Mouse (Mus musculus): Measurements from ENCODE around the gene Sntg2.

The Sntg2 gene

DNA sequence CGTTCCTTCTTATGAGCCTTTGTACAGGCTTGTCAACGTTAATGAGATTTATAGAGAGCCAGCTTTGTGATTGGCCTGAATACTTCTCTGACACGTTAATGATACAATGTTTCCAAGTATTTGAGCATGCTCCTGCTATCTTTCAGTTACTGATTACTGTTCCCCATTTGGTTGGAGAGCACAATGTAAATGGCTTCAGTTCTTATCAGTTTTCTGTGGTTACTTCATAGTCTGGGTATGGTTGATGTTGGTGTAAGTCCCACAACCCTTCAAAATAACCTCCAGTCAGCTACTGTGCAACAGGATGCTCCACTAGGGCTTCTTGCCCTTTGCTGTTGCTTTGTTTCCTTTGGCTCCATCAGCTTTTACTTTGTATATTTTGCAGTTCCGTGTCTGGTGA lies 168.7 kb downstream of the Sntg2 start:
- DNase-seq (ENCODE audit: low read depth in 2 of 2, low spot score in 2 of 2) = no peak

GRCm38 (mm10) chr12:30202763-30203162 lies 170.4 kb downstream of the Sntg2 start:
- DNase-seq (ENCODE audit: low read depth in 2 of 2, low spot score in 2 of 2) = no peak

DNA sequence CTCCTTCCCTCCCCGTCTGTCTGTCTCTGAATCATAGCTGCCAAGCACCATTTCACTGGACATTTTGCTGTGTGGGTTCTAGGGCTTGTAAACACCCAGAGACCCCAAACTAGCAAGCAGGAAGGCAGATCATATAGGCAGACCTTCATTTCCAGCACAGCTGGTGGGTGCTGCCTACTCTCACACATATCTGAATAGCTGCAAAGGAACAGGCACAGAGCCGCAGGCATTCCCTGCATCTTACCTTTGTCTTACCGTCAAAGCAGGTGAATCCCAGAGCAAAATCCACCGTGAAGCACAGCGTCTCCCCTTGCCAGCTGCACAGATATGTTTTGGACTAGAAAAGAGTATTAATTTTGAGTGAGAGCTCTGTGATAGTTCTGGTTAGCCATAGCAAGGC lies 172.1 kb downstream of the Sntg2 start:
- DNase-seq (ENCODE audit: low read depth in 2 of 2, low spot score in 2 of 2) = no peak

GRCm38 (mm10) chr12:30200621-30201020 lies 172.6 kb downstream of the Sntg2 start:
- no peak for DNase-seq (ENCODE audit: low read depth in 2 of 2, low spot score in 2 of 2)

DNA sequence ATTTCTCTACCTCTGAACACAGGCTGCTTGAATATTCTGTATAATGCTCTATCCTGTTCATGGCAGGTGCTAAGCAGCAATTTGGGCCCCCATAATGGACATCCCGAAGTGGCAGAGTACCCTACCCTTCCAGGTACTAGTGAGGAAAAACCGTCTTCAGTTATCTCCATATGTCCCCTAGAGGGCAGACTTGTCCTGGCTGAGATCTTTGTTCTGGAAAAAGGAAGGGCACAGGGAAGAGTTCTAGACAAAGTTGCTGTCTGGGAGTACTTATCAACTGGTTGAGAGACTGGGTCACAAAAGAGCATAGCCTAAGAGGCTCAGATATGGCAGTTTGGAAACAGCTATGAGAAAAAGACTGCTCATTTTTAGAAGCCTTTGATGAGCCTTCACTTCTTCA lies 173.4 kb downstream of the Sntg2 start:
- no peak for DNase-seq (ENCODE audit: low read depth in 2 of 2, low spot score in 2 of 2)

GRCm38 (mm10) chr12:30198250-30198649 lies 174.9 kb downstream of the Sntg2 start:
- DNase-seq (ENCODE audit: low read depth in 2 of 2, low spot score in 2 of 2) = no peak

GRCm38 (mm10) chr12:30181721-30182120 lies 191.5 kb downstream of the Sntg2 start:
- DNase-seq (ENCODE audit: low read depth in 2 of 2, low spot score in 2 of 2) = no peak

GRCm38 (mm10) chr12:30179623-30180022 lies 193.6 kb downstream of the Sntg2 start:
- no peak for DNase-seq (ENCODE audit: low read depth in 2 of 2, low spot score in 2 of 2)

- DNase-seq (ENCODE audit: low read depth in 2 of 2, low spot score in 2 of 2) = no peak
These were observed 195.2 kb downstream of the Sntg2 start for GRCm38 (mm10) chr12:30177966-30178365.

DNA sequence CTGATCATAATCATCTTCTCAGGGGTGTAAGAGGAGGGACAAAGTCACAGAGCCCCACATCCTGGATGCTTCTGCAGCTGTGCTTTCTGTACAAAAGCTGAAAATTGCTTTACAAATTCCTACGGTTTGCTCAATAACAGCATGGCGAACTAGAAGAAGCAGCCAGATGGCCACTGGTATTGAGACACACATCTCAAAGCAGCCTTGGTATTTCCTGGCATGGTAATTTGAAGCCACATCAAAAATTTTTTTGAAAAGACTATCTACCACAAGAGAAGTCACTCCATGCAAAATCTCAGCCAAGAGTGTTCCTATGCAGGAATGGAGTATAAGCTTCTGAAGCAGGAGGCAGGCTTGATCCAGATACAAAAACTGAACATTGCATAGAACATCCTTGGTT lies 195.6 kb downstream of the Sntg2 start:
- no peak for DNase-seq (ENCODE audit: low read depth in 2 of 2, low spot score in 2 of 2)

DNA sequence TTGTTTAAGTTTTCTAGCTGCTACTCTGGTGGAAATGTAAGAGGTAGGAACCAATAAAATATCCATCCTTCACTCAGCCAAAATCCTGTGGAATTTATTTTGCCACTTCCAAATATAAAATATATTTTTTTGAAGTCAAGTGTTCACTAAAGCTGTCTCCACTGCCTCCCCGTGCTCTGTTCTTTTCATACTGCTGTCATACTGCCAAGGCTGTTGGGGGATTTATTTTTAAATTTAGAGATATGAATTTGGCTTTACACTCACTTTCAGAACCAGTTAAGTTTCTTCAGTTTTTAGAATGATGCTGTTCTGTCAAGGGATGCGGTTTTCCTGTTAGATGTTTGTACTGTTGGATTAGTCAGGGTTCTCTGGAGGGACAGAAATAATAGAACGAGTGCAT lies 204.7 kb downstream of the Sntg2 start:
- no peak for DNase-seq (ENCODE audit: low read depth in 2 of 2, low spot score in 2 of 2)

DNA sequence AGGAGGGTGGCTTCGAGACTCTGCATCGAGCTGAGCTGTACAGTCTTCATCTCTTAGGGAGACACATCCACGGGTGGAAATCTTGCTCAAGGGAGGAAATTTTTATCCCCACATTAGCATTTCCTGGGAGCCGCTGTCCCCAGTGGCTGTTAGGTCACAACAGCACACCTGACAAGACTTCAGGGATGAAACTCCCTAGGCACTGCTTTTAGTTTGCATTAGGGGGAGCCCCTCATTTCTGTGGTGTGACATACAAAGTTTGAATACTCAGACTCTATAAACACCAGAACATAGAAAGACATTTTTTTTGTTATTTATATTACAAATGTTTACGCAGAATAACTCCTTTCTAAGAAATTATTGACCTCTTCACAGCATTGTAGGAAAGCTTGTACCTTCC lies 208.6 kb downstream of the Sntg2 start:
- DNase-seq (ENCODE audit: low read depth in 2 of 2, low spot score in 2 of 2) = no peak

DNA sequence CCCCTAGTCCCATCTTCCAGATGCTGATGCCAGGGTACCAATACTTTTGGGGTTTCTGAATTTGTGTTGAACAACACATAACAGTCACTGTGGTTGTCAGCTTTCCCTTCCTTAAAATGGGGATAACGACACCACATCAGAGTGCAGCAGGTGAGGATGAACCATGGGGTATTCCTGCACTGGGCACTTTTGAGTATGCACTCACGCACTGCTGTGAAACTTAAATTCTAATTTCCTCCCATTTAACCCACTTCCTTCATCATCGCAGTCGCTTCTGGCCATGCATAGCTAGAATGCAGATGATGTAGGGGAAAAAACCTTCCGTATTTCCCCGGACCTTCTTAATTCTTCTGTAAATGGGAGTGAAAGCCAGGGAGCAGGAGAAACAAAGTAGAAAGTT lies 209.2 kb downstream of the Sntg2 start:
- DNase-seq (ENCODE audit: low read depth in 2 of 2, low spot score in 2 of 2) = no peak

GRCm38 (mm10) chr12:30161731-30162406 lies 211.3 kb downstream of the Sntg2 start:
- no peak for DNase-seq (ENCODE audit: low read depth in 2 of 2, low spot score in 2 of 2)

- DNase-seq (ENCODE audit: low read depth in 2 of 2, low spot score in 2 of 2) = no peak
These were observed 212.7 kb downstream of the Sntg2 start for GRCm38 (mm10) chr12:30160475-30160874.

- no peak for DNase-seq (ENCODE audit: low read depth in 2 of 2, low spot score in 2 of 2)
These were observed 213.4 kb downstream of the Sntg2 start for GRCm38 (mm10) chr12:30159788-30160187.

DNA sequence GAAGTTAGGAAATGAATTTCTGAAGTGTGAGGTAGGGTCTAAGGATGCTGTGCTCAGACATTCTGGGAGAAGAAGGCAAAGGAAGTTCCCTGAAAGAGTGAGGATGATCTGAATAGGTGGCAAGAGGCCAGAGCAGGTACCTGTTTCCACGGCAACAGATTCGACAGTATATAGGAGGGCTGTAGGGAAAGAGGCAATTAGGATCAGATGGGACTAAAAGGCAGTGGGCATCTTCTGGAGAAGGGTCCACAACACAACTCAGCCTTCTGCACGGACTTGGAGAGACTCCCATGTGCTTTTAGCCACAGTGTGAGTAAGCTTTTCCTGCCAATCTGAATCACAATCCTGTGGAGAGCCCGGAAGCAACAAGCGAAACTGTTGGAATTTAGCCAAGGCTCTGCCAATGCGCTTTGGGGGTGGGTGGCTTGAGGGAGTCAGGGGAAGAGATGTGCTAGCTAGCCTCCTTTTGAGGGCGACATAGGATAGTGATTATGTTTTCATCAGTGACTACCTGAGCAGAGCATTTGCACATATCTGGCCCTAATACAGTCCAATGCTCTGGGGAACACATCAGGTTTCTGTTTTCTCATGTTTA lies 219.0 kb downstream of the Sntg2 start:
- no peak for DNase-seq (ENCODE audit: low read depth in 2 of 2, low spot score in 2 of 2)

DNA sequence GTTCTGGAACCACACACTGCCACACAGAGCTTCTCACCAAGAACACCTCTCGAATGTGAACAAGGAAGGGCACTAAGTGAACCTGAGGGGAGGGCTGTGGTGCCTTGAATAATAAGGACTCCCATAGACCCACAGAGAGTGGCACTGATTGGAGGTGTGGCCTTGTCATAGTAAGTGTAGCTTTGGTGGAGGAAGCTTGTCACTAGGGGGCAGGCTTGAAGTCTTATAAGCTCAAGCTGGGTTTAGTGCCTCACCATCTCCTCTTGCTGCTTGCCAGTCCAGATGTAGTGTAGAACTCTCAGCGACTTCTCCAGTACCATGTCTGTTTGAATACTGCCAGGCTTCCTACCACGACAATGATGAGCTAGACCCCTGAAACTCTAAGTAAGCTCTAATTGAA lies 231.1 kb downstream of the Sntg2 start:
- DNase-seq (ENCODE audit: low read depth in 2 of 2, low spot score in 2 of 2) = no peak

DNA sequence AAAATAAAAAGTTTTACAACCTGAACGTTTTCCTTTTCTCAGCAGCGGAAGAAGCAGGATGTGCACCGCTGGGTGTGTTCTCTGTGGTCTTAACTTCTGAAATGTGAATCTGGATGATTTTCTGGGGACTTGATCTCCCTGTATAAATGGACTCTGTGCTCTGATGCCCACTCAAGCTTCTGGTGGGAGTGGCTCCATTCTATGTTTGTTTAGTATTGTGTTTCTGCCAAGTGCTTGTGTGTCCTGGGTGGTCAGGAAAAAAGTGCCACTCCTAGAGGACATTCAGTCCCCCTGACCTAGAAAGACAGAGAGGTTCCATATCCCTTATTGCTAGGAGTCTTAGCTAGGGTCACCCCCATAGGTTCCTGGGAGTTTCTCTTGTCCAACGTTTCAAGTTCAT lies 240.7 kb downstream of the Sntg2 start, which contains the start of gene Tpo:
Tpo (minus strand) TSS at position 101 of the 400 bp plus-strand sequence.
- no peak for DNase-seq (ENCODE audit: low read depth in 2 of 2, low spot score in 2 of 2)

- no peak for DNase-seq (ENCODE audit: low read depth in 2 of 2, low spot score in 2 of 2)
These were observed 243.8 kb downstream of the Sntg2 start for GRCm38 (mm10) chr12:30129411-30129716.

GRCm38 (mm10) chr12:30128561-30129410 lies 244.4 kb downstream of the Sntg2 start:
- no peak for DNase-seq (ENCODE audit: low read depth in 2 of 2, low spot score in 2 of 2)

Measured in CD8-positive naive resting alpha-beta T cell, adult 2 months (primary cell).